Mouse (Mus musculus) liver, adult 2 months (tissue): ENCODE results near the gene Porcn. TPM values are rescaled to one million over a fixed set of nuclear protein-coding genes. Genes with fewer than 3 reads are reported as not detected.

Source experiments
- DNase-seq: peaks from one replicate; pipeline ENCODE4 v3.0.0-alpha.2; 2011; ENCODE audit warnings: low read depth, low spot score; ENCODE audit errors: extremely low read depth
- H3K27ac ChIP-seq: fragments of 200-500 bp; replicated peaks from 2 replicates; pipeline ENCODE4 v1.5.1; 2012; ENCODE audit warnings: low read depth, mild to moderate bottlenecking, control low read depth, inconsistent platforms, low read length; ENCODE audit not compliant: insufficient read depth
- H3K27me3 ChIP-seq: fragments of 200-500 bp; 2 replicates; pipeline ENCODE4 v1.6.1; 2012; ENCODE audit warnings: mild to moderate bottlenecking, moderate library complexity, low read length, inconsistent platforms; ENCODE audit not compliant: control insufficient read depth, insufficient read depth
- H3K36me3 ChIP-seq: fragments of 200-500 bp; 2 replicates; pipeline ENCODE4 v1.6.1; 2012; ENCODE audit warnings: low read length, inconsistent platforms; ENCODE audit not compliant: control insufficient read depth, insufficient read depth
- H3K4me1 ChIP-seq: fragments of 200-500 bp; 2 replicates; pipeline ENCODE4 v1.6.1; 2011; ENCODE audit warnings: low read length; ENCODE audit not compliant: control insufficient read depth, insufficient read depth
- H3K4me3 ChIP-seq: fragments of 200-500 bp; 2 replicates; pipeline ENCODE4 v1.5.1; 2011; ENCODE audit warnings: low read depth, mild to moderate bottlenecking, control low read depth, low read length, moderate library complexity; ENCODE audit not compliant: insufficient read depth
- H3K79me2 ChIP-seq: fragments of 200-500 bp; 2 replicates; pipeline ENCODE4 v1.6.1; 2012; ENCODE audit warnings: inconsistent platforms, mild to moderate bottlenecking, low read length, moderate library complexity; ENCODE audit not compliant: control insufficient read depth, insufficient read depth
- H3K9ac ChIP-seq: fragments of 200-500 bp; 2 replicates; pipeline ENCODE4 v1.6.1; 2012; ENCODE audit warnings: low read depth, mild to moderate bottlenecking, control low read depth, inconsistent platforms, low read length
- CTCF ChIP-seq: fragments of 200-500 bp; IDR thresholded peaks from 2 replicates; pipeline ENCODE4 v1.5.1; 2011; ENCODE audit warnings: low read depth, low read length, control low read depth
- POLR2A ChIP-seq: fragments of 200-500 bp; IDR thresholded peaks from 2 replicates; pipeline ENCODE4 v1.6.1; 2011; ENCODE audit warnings: low read length, control low read depth; ENCODE audit not compliant: insufficient read depth; ENCODE audit errors: extremely low read depth
- WGBS: fragments of 180-500 bp; shearing (Covaris S2); methylation state at CpG from one replicate; pipeline ENCODE4 v1.1.7; 2018; 5-methylcytosine and 5-hydroxymethylcytosine counted together
- polyA plus RNA-seq: library from polyadenylated mRNA; depleted of rRNA; stranded (reverse); fragments of >200 nt; gene quantifications from 2 replicates; pipeline ENCODE4 v1.2.3, GENCODE M21; 2012
- total RNA-seq: library from RNA; depleted of rRNA; stranded (reverse); fragments of >200 nt; gene quantifications from 2 replicates; pipeline ENCODE4 v1.2.3, GENCODE M21; 2014

The Porcn gene
- total and polyA plus RNA-seq, 2 experiments, result 1.9 to 12.6 TPM

DNA sequence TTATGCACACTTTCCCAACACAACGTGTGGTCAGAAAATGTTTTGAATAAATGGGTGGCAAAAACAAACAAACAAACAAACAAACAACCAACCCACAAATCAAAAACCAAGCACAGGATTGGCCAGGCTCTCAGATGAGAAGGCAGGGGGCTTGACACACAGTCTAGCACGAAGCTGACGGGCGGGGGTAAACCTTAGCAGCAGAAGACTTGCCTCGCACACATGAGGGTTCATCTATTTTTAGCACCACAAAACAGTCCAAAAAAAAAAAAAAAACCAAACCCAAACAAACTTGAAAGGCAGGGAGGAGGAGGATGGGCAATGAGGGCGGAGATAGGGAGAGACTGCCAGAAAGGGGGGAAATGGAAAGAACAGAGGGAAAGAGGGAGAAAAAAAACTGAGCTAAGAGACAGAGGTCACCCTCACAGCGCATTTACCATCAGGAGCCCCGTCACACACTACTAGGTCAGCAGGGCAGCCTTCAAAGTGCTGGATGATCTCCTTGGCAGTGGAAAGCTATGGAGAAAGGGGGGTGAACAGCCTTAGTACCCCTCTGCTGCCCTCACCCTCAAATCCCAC lies 42.3 kb upstream of the Porcn start:
- 82% methylated on average over 7 of the region's 8 CpGs for WGBS
- Histone ChIP-seq H3K27me3 (no peaks in the 10 kb centered on the region), H3K36me3 (peaks cover 6% of the 10 kb centered on the region; the same call in 1 of the 2 replicates), H3K27ac (no peak overlapping the region), H3K9ac (no peak overlapping the region), H3K79me2 (peaks cover 4% of the 10 kb centered on the region; the same call in 1 of the 2 replicates), H3K4me3 (no peak overlapping the region), H3K4me1 (peaks cover 2% of the 10 kb centered on the region; the same call in 1 of the 2 replicates)
- no peak for TF ChIP-seq POLR2A
- no peak for TF ChIP-seq CTCF
- no peak for DNase-seq

GRCm38 (mm10) chrX:8247680-8248079 lies 41.4 kb upstream of the Porcn start:
- WGBS, result 76% methylated on average over 2 of the region's 2 CpGs
- no peak for TF ChIP-seq POLR2A
- no peak for TF ChIP-seq CTCF
- no peak for DNase-seq
- Histone ChIP-seq H3K27ac (no peak overlapping the region), H3K36me3 (peaks cover 6% of the 10 kb centered on the region; the same call in 1 of the 2 replicates), H3K9ac (no peak overlapping the region), H3K4me3 (no peak overlapping the region), H3K79me2 (peaks cover 4% of the 10 kb centered on the region; the same call in 1 of the 2 replicates), H3K27me3 (no peaks in the 10 kb centered on the region), H3K4me1 (no peaks in the 10 kb centered on the region; the same call in 1 of the 2 replicates)

DNA sequence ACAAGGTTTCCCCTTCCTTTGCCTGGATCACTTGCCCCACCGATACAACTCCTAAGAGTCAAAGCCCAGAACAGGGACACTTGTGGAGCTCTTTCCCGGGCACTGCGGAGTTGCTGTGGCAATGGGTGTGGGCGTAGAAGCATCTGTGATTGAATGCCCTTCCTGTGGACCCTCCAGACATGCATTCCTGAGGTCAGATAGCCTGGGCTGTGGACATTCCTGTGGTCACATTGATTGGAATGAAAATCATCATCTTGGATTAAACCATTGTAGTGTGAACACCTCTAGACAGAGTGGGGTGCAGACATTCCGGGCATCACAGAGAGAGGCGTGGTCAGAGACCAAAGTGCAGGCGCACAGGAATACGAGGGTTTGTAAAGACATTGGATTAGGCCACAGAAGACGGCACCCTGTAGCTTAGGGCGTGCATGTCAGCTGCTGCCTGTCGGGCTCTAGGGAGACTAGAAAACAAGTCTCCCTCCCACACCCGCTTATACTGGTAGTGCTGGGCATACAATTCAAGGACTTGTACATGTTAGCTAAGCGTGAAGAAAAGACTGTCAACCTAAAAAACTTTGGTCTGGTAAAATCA lies 32.6 kb upstream of the Porcn start:
- Histone ChIP-seq H3K27me3 (no peaks in the 10 kb centered on the region), H3K36me3 (peaks cover 2% of the 10 kb centered on the region; the same call in 1 of the 2 replicates), H3K4me3 (no peak overlapping the region), H3K9ac (no peak overlapping the region), H3K27ac (no peak overlapping the region), H3K79me2 (no peaks in the 10 kb centered on the region), H3K4me1 (no peaks in the 10 kb centered on the region)
- no peak for DNase-seq
- TF ChIP-seq CTCF, result no peak
- WGBS, result 89% methylated on average over 13 of the region's 13 CpGs

DNA sequence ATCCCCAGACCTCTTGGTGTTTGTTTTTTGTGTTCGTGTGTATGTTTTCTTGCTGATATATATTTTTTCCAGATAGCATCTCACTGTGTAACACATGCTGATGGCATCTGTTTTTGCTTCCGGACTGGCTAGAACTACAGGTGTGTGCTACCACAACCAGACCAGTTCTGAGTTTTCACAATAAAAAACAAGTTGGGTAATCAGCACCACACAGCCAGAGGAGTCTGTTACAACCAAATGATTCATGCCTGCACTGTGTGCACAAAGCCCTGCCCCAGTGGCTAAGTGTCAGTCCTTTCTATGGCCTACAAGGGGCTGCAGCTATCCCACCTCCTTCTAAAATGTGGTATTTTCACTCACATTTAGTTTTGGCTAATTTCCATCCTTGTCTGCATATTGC lies 30.4 kb upstream of the Porcn start:
- TF ChIP-seq CTCF (no peak), POLR2A (no peak)
- 78% methylated on average over 2 of the region's 2 CpGs for WGBS
- no peak for DNase-seq

GRCm38 (mm10) chrX:8233602-8234001 lies 27.3 kb upstream of the Porcn start:
- H3K4me3 ChIP-seq, result no peak overlapping the region
- no peak for TF ChIP-seq CTCF
- TF ChIP-seq POLR2A, result no peak
- no peak overlapping the region for H3K9ac ChIP-seq
- WGBS, result 94% methylated on average over 3 of the region's 3 CpGs
- H3K27ac ChIP-seq, result no peak overlapping the region
- H3K36me3 ChIP-seq, result no peaks in the 10 kb centered on the region
- H3K27me3 ChIP-seq, result no peaks in the 10 kb centered on the region
- DNase-seq, result no peak
- no peaks in the 10 kb centered on the region for H3K4me1 ChIP-seq
- H3K79me2 ChIP-seq, result no peaks in the 10 kb centered on the region

More for the DNA sequence above, 30.4 kb upstream of the Porcn start:
- no peak overlapping the region for H3K9ac ChIP-seq
- no peak overlapping the region for H3K4me3 ChIP-seq
- no peak overlapping the region for H3K27ac ChIP-seq
- H3K36me3 ChIP-seq, result no peaks in the 10 kb centered on the region
- no peaks in the 10 kb centered on the region for H3K27me3 ChIP-seq
- no peaks in the 10 kb centered on the region for H3K4me1 ChIP-seq
- no peaks in the 10 kb centered on the region for H3K79me2 ChIP-seq

GRCm38 (mm10) chrX:8230272-8230671 lies 23.9 kb upstream of the Porcn start:
- WGBS, result 82% methylated on average over 4 of the region's 4 CpGs
- Histone ChIP-seq H3K9ac (no peak overlapping the region), H3K4me1 (no peaks in the 10 kb centered on the region), H3K79me2 (no peaks in the 10 kb centered on the region), H3K27ac (no peak overlapping the region), H3K36me3 (no peaks in the 10 kb centered on the region), H3K27me3 (no peaks in the 10 kb centered on the region), H3K4me3 (no peak overlapping the region)
- no peak for TF ChIP-seq CTCF
- TF ChIP-seq POLR2A, result no peak
- DNase-seq, result no peak
